Mouse (Mus musculus) G1E (cell line): ENCODE results near the gene Lysmd3. TPM values are rescaled to one million over a fixed set of nuclear protein-coding genes. Genes with fewer than 3 reads are reported as not detected.

ENCODE experiments used
- ATAC-seq: 2 replicates; pipeline ENCODE4 v1.8.0; 2016; ENCODE audit warnings: mild to moderate bottlenecking; ENCODE audit not compliant: insufficient number of reproducible peaks, poor library complexity, low FRiP score, severe bottlenecking; ENCODE audit errors: extremely low read depth
- DNase-seq: peaks from one replicate; pipeline ENCODE4 v3.0.0; 2012; ENCODE audit warnings: low spot score
- H3K27me3 ChIP-seq: 2 replicates; pipeline ENCODE4 v1.6.1; 2012; ENCODE audit warnings: mild to moderate bottlenecking, low read length, inconsistent platforms; ENCODE audit not compliant: insufficient read depth
- H3K36me3 ChIP-seq: replicated peaks from 2 replicates; pipeline ENCODE3; 2012; ENCODE audit warnings: mild to moderate bottlenecking, inconsistent platforms
- H3K4me1 ChIP-seq: 2 replicates; pipeline ENCODE4 v1.6.1; 2012; ENCODE audit warnings: low read depth, low read length, inconsistent platforms, mixed read lengths; ENCODE audit not compliant: insufficient read depth
- H3K4me3 ChIP-seq: 2 replicates; pipeline ENCODE4 v1.5.1; 2012; ENCODE audit warnings: low read depth, mild to moderate bottlenecking, inconsistent platforms, low read length, moderate library complexity, mixed read lengths
- H3K9me3 ChIP-seq: replicated peaks from 2 replicates; pipeline ENCODE4 v1.6.1; 2012; ENCODE audit warnings: inconsistent platforms
- CTCF ChIP-seq: IDR thresholded peaks from 2 replicates; pipeline ENCODE4 v1.5.1; 2012; ENCODE audit warnings: low read depth, low read length, inconsistent platforms, mixed read lengths
- GATA1 ChIP-seq: IDR thresholded peaks from 2 replicates; pipeline ENCODE4 v1.6.1; 2012; ENCODE audit warnings: borderline replicate concordance, low read length, inconsistent platforms, mixed read lengths
- GATA2 ChIP-seq: IDR thresholded peaks from 2 replicates; pipeline ENCODE4 v1.6.1; 2012; ENCODE audit warnings: low read depth, low read length, inconsistent platforms, borderline replicate concordance
- POLR2AphosphoS5 ChIP-seq: IDR thresholded peaks from 2 replicates; pipeline ENCODE4 v1.6.1; 2012; ENCODE audit warnings: low read depth, low read length, inconsistent platforms; ENCODE audit not compliant: insufficient replicate concordance
- TAL1 ChIP-seq: conservative IDR thresholded peaks from 2 replicates; pipeline ENCODE4 v1.6.1; 2012; ENCODE audit warnings: low read depth, low read length, inconsistent platforms, mixed read lengths
- polyA plus RNA-seq: library from polyadenylated mRNA; stranded (reverse); fragments of >175 nt; gene quantifications from 2 replicates; pipeline ENCODE4 v1.2.3, GENCODE M21; 2012
- total RNA-seq, 2 experiments: library from RNA; stranded (forward) in 1 of 2; stranded (reverse) in 1 of 2; fragments of 200-1000 nt in 1 of 2; fragments of >200 nt in 1 of 2; fragmentation: Nextera tagmentation in 1 of 2; gene quantifications; 2 replicates each; pipeline ENCODE4 v1.2.3; 2014 to 2017

Gene Lysmd3
- total and polyA plus RNA-seq, 3 experiments: 3.6 to 55.0 (median 52.9) TPM

DNA sequence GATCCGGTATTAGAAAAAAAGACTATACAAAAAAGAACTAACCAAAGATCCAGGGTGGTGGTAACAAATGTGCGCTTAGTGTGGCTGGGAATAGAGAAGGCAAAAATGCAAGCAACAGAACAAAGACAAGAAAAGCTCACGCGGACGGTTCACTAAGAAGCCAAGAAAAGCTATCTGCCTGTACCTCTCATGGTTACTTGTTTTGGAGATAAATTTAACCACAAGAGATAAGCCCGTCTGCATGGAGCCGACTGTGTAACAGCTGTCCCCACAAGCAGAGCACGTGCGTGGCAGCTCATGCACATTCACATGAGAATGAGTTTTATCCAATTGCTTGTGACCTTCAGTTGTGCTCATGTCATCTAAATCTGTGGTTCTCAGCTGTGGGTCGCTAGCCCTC lies 33.0 kb downstream of the Lysmd3 start:
- peak; percentile 91 for ATAC-seq
- DNase-seq: peak; percentile 31
- TF ChIP-seq POLR2AphosphoS5 (no peak), TAL1 (peak; percentile 79)
- Histone ChIP-seq H3K36me3 (peaks cover 62% of the 10 kb centered on the region), H3K9me3 (no peaks in the 10 kb centered on the region), H3K27me3 (no peaks in the 10 kb centered on the region), H3K4me1 (peaks cover 45% of the 10 kb centered on the region), H3K4me3 (peak overlapping the region; percentile 33; the same call in 1 of the 2 replicates)

DNA sequence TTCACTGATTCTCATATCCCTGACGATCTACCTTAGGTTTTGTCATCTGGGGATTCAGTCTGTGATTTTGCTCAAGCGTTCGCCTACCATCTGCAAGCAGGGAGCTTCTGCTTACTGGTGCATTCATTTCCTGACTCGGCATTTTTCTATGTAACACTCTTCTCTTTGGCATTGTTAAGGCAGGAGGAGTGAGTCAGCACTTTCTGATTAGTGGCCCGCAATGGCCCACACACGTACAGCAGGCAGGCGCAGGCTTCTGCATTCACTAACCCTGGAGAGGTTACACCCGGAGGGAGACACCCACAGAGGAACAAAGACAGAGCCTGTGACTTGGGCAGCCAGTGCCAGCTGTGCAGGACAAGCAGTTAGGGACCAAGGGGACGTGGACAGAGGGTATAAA lies 34.1 kb downstream of the Lysmd3 start:
- DNase-seq: peak; percentile 16
- Histone ChIP-seq H3K36me3 (peaks cover 60% of the 10 kb centered on the region), H3K4me1 (peaks cover 45% of the 10 kb centered on the region), H3K4me3 (no peak overlapping the region; the same call in 1 of the 2 replicates), H3K9me3 (no peaks in the 10 kb centered on the region), H3K27me3 (no peaks in the 10 kb centered on the region)
- TF ChIP-seq CTCF (no peak), POLR2AphosphoS5 (no peak), TAL1 (no peak), GATA1 (no peak), GATA2 (no peak)
- ATAC-seq: peak; percentile 74

DNA sequence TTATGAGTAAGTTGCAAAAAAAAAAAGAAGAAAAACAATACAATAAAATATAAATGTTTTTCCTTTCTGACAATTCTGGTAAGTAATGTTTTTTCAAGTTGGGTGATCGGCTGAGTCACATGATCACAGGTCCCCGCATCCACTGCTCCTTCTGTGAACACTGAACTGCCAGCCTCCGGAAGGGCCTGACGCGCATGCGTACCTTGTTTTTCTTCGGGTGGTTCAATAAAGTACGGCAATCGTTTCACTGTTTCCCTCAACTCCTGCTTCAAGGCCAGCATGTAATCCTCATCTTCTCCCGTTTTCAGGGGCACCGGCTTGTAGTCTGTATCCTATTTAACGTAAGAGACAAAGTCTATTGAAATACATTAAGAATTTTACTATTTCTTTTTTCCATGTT lies 37.0 kb downstream of the Lysmd3 start:
- peaks cover 40% of the 10 kb centered on the region for H3K4me1 ChIP-seq
- no peaks in the 10 kb centered on the region for H3K9me3 ChIP-seq
- ATAC-seq: no peak
- no peak overlapping the region for H3K4me3 ChIP-seq
- H3K27me3 ChIP-seq: no peaks in the 10 kb centered on the region
- H3K36me3 ChIP-seq: peaks cover 63% of the 10 kb centered on the region
- no peak for DNase-seq
- TF ChIP-seq GATA1 (no peak), TAL1 (no peak), CTCF (no peak), GATA2 (no peak), POLR2AphosphoS5 (no peak)

DNA sequence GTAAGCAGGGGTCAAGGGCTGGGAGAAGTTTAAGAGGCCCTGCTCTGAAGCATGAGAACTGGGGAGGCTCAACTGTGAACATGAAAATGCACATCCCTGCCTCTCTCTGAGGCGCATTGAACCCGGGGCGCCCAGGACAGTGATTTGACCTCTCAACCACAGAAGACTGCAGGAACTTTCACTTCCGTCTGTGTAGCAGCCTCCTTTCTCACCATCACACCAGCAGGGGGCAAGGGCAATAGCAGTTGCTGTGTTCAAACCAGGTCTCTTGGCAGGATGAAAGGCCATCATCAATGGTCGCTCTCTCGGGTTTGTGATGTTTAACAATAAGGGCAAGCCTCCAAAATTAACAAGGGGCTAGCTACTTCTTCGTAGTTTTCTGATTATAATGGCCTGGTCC lies 45.7 kb downstream of the Lysmd3 start:
- no peak for DNase-seq

DNA sequence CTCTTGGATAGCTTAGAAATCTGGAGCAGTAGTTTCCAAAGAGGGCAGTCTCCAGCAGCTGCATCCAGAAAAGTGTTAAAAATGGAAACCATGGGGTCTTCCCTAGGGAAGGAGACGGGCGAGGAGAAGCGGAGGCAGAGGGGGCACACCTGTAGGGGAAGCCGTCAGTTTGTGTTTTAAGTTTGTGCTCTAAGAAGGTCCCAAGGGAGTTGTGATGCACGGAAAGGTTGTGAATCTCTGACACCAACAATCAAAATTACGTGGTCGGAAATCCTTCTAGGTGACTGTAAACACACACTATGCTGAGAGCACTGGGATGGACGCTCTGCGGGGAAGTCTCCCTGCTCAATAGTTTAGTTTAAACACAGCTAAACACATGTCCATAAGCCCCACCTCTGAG lies 46.2 kb downstream of the Lysmd3 start:
- H3K27me3 ChIP-seq: no peaks in the 10 kb centered on the region
- TF ChIP-seq TAL1: no peak
- no peak for TF ChIP-seq GATA1
- no peak for TF ChIP-seq POLR2AphosphoS5
- no peak for TF ChIP-seq GATA2
- no peak for TF ChIP-seq CTCF
- H3K36me3 ChIP-seq: peaks cover 57% of the 10 kb centered on the region
- no peak overlapping the region for H3K4me3 ChIP-seq
- no peak for ATAC-seq
- H3K9me3 ChIP-seq: no peaks in the 10 kb centered on the region
- no peak for DNase-seq
- H3K4me1 ChIP-seq: peaks cover 75% of the 10 kb centered on the region

More for the DNA sequence above, 45.7 kb downstream of the Lysmd3 start:
- no peak for ATAC-seq
- Histone ChIP-seq H3K36me3 (peaks cover 56% of the 10 kb centered on the region), H3K27me3 (no peaks in the 10 kb centered on the region), H3K4me3 (no peak overlapping the region), H3K9me3 (no peaks in the 10 kb centered on the region), H3K4me1 (peaks cover 70% of the 10 kb centered on the region)
- TF ChIP-seq GATA2 (no peak), CTCF (no peak), GATA1 (no peak), POLR2AphosphoS5 (no peak), TAL1 (no peak)

DNA sequence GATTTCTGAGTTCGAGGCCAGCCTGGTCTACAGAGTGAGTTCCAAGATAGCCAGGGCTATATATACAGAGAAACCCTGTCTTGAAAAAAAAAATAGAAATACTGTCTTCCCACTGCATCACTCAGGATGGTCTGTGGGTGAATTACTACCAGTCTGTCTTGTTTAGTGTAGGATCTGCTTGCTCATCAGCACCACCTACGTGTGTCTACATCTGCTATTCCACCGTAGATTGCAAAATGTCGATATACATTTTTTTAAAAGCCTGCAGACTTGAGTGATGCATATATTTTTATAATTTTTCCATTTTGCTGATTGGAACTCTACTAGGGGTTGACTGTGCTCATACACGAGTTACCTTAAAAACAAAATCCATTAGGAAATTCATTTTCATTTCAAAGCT lies 48.8 kb downstream of the Lysmd3 start:
- no peak for ATAC-seq

DNA sequence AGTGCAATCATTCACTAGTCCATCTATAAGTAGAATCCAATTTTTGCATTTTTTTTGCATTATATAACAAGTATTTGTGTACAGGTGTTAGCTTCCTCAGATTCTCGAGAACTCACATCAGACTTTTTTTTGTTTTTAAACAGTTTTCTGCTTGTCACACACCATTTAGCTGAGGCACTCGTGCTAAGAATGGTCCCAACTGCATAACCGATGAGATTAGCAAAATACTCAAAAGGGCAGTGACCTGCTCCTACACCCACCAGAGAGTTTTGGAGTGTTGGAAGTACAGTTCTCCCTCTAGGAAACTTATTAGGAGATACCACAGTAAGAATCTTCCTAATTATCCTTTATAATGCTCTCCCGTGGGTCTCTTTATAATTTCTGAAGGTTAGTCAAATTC lies 52.3 kb downstream of the Lysmd3 start:
- H3K27me3 ChIP-seq: no peaks in the 10 kb centered on the region
- H3K9me3 ChIP-seq: no peaks in the 10 kb centered on the region
- ATAC-seq (no peak), DNase-seq (no peak)
- TF ChIP-seq GATA1 (no peak), GATA2 (no peak), POLR2AphosphoS5 (no peak), TAL1 (no peak), CTCF (no peak)
- H3K4me1 ChIP-seq: peaks cover 67% of the 10 kb centered on the region
- peaks cover 16% of the 10 kb centered on the region for H3K36me3 ChIP-seq
- peak overlapping the region; percentile 92 for H3K4me3 ChIP-seq

More for the DNA sequence above, 48.8 kb downstream of the Lysmd3 start:
- Histone ChIP-seq H3K36me3 (peaks cover 40% of the 10 kb centered on the region), H3K9me3 (no peaks in the 10 kb centered on the region), H3K4me3 (no peak overlapping the region), H3K27me3 (no peaks in the 10 kb centered on the region), H3K4me1 (peaks cover 74% of the 10 kb centered on the region)
- no peak for DNase-seq
- TF ChIP-seq POLR2AphosphoS5: no peak
- no peak for TF ChIP-seq CTCF
- no peak for TF ChIP-seq TAL1
- TF ChIP-seq GATA2: no peak
- TF ChIP-seq GATA1: no peak
